Mouse (Mus musculus) bone marrow macrophage, adult 2 months (primary cell): ENCODE measurements around the gene Hspb9.

Experiments used
- CTCF ChIP-seq: IDR thresholded peaks from 2 replicates; pipeline ENCODE4 v1.5.1; 2012; ENCODE audit warnings: low read depth, mild to moderate bottlenecking, low read length, moderate library complexity
- POLR2A ChIP-seq: IDR thresholded peaks from 2 replicates; pipeline ENCODE4 v1.6.1; 2012; ENCODE audit warnings: mild to moderate bottlenecking, low read depth, low read length, borderline replicate concordance

- TF ChIP-seq CTCF: no peak
- no peak for TF ChIP-seq POLR2A
Observed at GRCm38 (mm10) chr11:100687265-100687664, 26.4 kb upstream of the Hspb9 start.
